Mouse (Mus musculus) CD4-positive naive resting alpha-beta T cell, adult 57 days (primary cell): ENCODE data around the gene Dph6. TPM values are rescaled to one million over a fixed set of nuclear protein-coding genes. Genes with fewer than 3 reads are reported as not detected.

ENCODE experiments used
- total RNA-seq: library from RNA; stranded (reverse); gene quantifications from one replicate; pipeline ENCODE4 v1.2.4, GENCODE M21; 2023

Gene Dph6
- total RNA-seq, result 19.3 TPM

GRCm38 (mm10) chr2:114654365-114655239 is at the start of gene Dph6:
TSS of gene Dph6 (minus strand) at chr2:114654964.

